Comparison of ENCODE assay signal across 9 mouse cellular contexts in the genomic region with DNA sequence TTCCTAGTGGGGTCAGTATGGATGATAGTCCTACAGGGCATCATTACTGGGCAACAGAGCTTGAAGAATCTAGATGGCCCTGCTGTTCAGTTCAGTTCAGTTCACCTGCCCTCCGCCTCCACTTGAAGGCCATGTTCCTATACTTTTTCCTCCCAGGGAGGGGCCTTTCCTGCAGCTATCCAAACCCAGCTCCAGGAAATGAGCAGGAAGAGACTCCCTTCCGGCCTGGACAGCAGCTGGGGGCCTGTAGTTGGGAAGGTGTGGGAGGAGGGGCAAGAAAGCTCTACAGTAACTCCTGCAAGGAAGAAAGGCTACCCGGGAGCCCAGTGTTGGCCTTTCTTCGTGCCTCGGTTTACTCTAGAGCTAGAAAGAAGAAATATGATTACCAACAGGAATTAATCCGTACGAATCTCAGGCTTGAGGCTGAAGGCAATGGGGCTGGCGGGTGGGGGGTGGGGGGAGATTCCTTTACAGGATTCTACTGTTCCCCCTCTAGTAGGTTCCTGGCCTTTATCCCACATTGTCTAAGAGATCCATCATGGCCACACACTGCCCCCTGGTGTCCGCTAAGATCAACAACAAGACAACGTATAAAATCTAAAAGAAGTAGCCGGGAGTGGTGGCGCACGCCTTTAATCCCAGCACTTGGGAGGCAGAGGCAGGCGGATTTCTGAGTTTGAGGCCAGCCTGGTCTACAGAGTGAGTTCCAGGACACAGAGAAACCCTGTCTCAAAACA. TPM values are rescaled to one million over a fixed set of nuclear protein-coding genes. Genes with fewer than 3 reads are reported as not detected.
DNase-seq lines count a peak whose midpoint lies in the region; ATAC-seq lines count a peak whose summit lies in the region.
"Had no signal": no experiment of that assay in that cellular context is flagged by ENCODE, and none has a peak within 500 bp of the region (broad histone marks: within the 10 kb centered on the region; RNA-seq: fewer than 3 reads in every experiment).

No protein-coding gene starts in this region.

- no peaks in the 10 kb centered on the region for H3K36me3 ChIP-seq in forebrain, embryonic 10.5 days (replicated peaks)
- H3K36me3 ChIP-seq in forebrain, embryonic 12.5 days (replicated peaks) = no peaks in the 10 kb centered on the region
- no peaks in the 10 kb centered on the region for H3K36me3 ChIP-seq in embryonic facial prominence, embryonic 15.5 days
- H3K36me3 ChIP-seq in hindbrain, embryonic 11.5 days (ENCODE audit: control insufficient read depth, insufficient read depth, low read length) = no peaks in the 10 kb centered on the region
- H3K36me3 ChIP-seq in stomach, embryonic 16.5 days (ENCODE audit: control insufficient read depth, insufficient read depth, low read length) = no peaks in the 10 kb centered on the region
- H3K36me3 ChIP-seq: midbrain, embryonic 12.5 days had no signal

- no peak for ATAC-seq in forebrain, embryonic 12.5 days (ENCODE audit: low FRiP score)
- no peak for ATAC-seq in embryonic facial prominence, embryonic 15.5 days (ENCODE audit: insufficient number of reproducible peaks, low FRiP score, low TSS enrichment, low read depth)
- ATAC-seq in hindbrain, embryonic 11.5 days (ENCODE audit: low FRiP score) = no peak
- peak; percentile 27; the same call in 1 of the 2 replicates for ATAC-seq in stomach, embryonic 16.5 days (ENCODE audit: insufficient read depth, low FRiP score)

- H3K27me3 ChIP-seq in forebrain, embryonic 10.5 days (ENCODE audit: poor library complexity, severe bottlenecking) = peaks cover 48% of the 10 kb centered on the region
- peaks cover 46% of the 10 kb centered on the region for H3K27me3 ChIP-seq in forebrain, embryonic 12.5 days
- H3K27me3 ChIP-seq in embryonic facial prominence, embryonic 15.5 days = 0 out of 2 replicates have a peak, but pooled peaks cover 9% of the 10 kb centered on the region
- peaks cover 14% of the 10 kb centered on the region for H3K27me3 ChIP-seq in hindbrain, embryonic 11.5 days (ENCODE audit: control insufficient read depth, insufficient read depth, low read length)
- no peaks in the 10 kb centered on the region for H3K27me3 ChIP-seq in stomach, embryonic 16.5 days (ENCODE audit: control insufficient read depth, insufficient read depth, low read length)

- peak; percentile 65 for DNase-seq in forebrain, embryonic 10.5 days (ENCODE audit: extremely low spot score, low spot score)
- peak; percentile 77 for DNase-seq in adrenal gland, postnatal 10 days
- peak; percentile 80 for DNase-seq in hindbrain, embryonic 11.5 days (ENCODE audit: low spot score)
- DNase-seq in layer of hippocampus, postnatal 10 days (ENCODE audit: low spot score in 2 of 2) = peak; percentile 73 to 77
- DNase-seq in lung, postnatal 4 days = peak; percentile 77 to 81

- no peak overlapping the region for H3K4me2 ChIP-seq in forebrain, embryonic 12.5 days
- peak overlapping the region; percentile 17 for H3K4me2 ChIP-seq in embryonic facial prominence, embryonic 15.5 days (replicated peaks)
- no peak overlapping the region for H3K4me2 ChIP-seq in hindbrain, embryonic 11.5 days (replicated peaks; ENCODE audit: low read depth, low read length)
- peak overlapping the region; percentile 91 for H3K4me2 ChIP-seq in stomach, embryonic 16.5 days (ENCODE audit: low read depth, low read length)
- H3K4me2 ChIP-seq: midbrain, embryonic 12.5 days had no signal

- H3K4me3 ChIP-seq in forebrain, embryonic 10.5 days = no peak overlapping the region; the same call in 1 of the 2 replicates
- H3K4me3 ChIP-seq in forebrain, embryonic 12.5 days (replicated peaks) = no peak overlapping the region
- H3K4me3 ChIP-seq in embryonic facial prominence, embryonic 15.5 days (replicated peaks) = no peak overlapping the region; the same call in 1 of the 2 replicates
- H3K4me3 ChIP-seq in hindbrain, embryonic 11.5 days (ENCODE audit: low read depth, low read length) = no peak overlapping the region
- 0 out of 2 replicates have a peak overlapping the region, but pooled peaks have one; percentile 74 for H3K4me3 ChIP-seq in stomach, embryonic 16.5 days (replicated peaks; ENCODE audit: low read length)
- H3K4me3 ChIP-seq: midbrain, embryonic 12.5 days had no signal

- peak overlapping the region; percentile 35 for H3K27ac ChIP-seq in forebrain, embryonic 10.5 days
- H3K27ac ChIP-seq in forebrain, embryonic 12.5 days = no peak overlapping the region
- peak overlapping the region; percentile 23; the same call in 1 of the 2 replicates for H3K27ac ChIP-seq in embryonic facial prominence, embryonic 15.5 days (replicated peaks)
- no peak overlapping the region for H3K27ac ChIP-seq in hindbrain, embryonic 11.5 days (ENCODE audit: low read depth, low read length)
- peak overlapping the region; percentile 9 for H3K27ac ChIP-seq in stomach, embryonic 16.5 days (ENCODE audit: low read length)
- H3K27ac ChIP-seq: midbrain, embryonic 12.5 days had no signal

- no peak overlapping the region for H3K9ac ChIP-seq in forebrain, embryonic 12.5 days
- H3K9ac ChIP-seq in embryonic facial prominence, embryonic 15.5 days = no peak overlapping the region
- no peak overlapping the region for H3K9ac ChIP-seq in hindbrain, embryonic 11.5 days (ENCODE audit: low read depth, low read length)
- H3K9ac ChIP-seq in stomach, embryonic 16.5 days (ENCODE audit: low read length) = 0 out of 2 replicates have a peak overlapping the region, but pooled peaks have one; percentile 14
- H3K9ac ChIP-seq: midbrain, embryonic 12.5 days had no signal

- H3K4me1 ChIP-seq in forebrain, embryonic 10.5 days = peaks cover 47% of the 10 kb centered on the region
- peaks cover 25% of the 10 kb centered on the region for H3K4me1 ChIP-seq in forebrain, embryonic 12.5 days
- H3K4me1 ChIP-seq in embryonic facial prominence, embryonic 15.5 days = peaks cover 38% of the 10 kb centered on the region
- no peaks in the 10 kb centered on the region; the same call in none of the 2 replicates for H3K4me1 ChIP-seq in hindbrain, embryonic 11.5 days (replicated peaks; ENCODE audit: control insufficient read depth, insufficient read depth, low read length)
- H3K4me1 ChIP-seq in stomach, embryonic 16.5 days (ENCODE audit: control insufficient read depth, insufficient read depth, low read length) = peaks cover 24% of the 10 kb centered on the region

- no peaks in the 10 kb centered on the region for H3K9me3 ChIP-seq in forebrain, embryonic 10.5 days
- H3K9me3 ChIP-seq in forebrain, embryonic 12.5 days = no peaks in the 10 kb centered on the region
- H3K9me3 ChIP-seq in embryonic facial prominence, embryonic 15.5 days (replicated peaks) = no peaks in the 10 kb centered on the region
- H3K9me3 ChIP-seq in hindbrain, embryonic 11.5 days (ENCODE audit: control insufficient read depth, low read length) = no peaks in the 10 kb centered on the region
- no peaks in the 10 kb centered on the region for H3K9me3 ChIP-seq in stomach, embryonic 16.5 days (replicated peaks; ENCODE audit: control insufficient read depth, low read length)
- H3K9me3 ChIP-seq: midbrain, embryonic 12.5 days had no signal

- WGBS in forebrain, embryonic 10.5 days = 39% methylated on average over 14 of the region's 14 CpGs
- WGBS in forebrain, embryonic 12.5 days = 39% methylated on average over 14 of the region's 14 CpGs
- 28% methylated on average over 14 of the region's 14 CpGs for whole genome bisulfite sequencing in embryonic facial prominence, embryonic 15.5 days
- 39% methylated on average over 14 of the region's 14 CpGs for whole genome bisulfite sequencing in hindbrain, embryonic 11.5 days
- WGBS in stomach, embryonic 16.5 days = 34% methylated on average over 14 of the region's 14 CpGs

RNA-seq across cellular contexts. Expression of a gene that starts 2.6 kb away (rescaled TPM):
- polyA plus RNA-seq in forebrain, embryonic 10.5 days (2016; fragmentation: Nextera tagmentation; extraction: Ambion mirVana) = 54.8 and 57.3 TPM in 2 replicates
- polyA plus RNA-seq in forebrain, embryonic 12.5 days (2016; fragmentation: Nextera tagmentation; extraction: Ambion mirVana) = 43.7 and 49.6 TPM in 2 replicates
- total RNA-seq in adrenal gland, postnatal 10 days (2021) = 100 to 1,000 TPM; 101 to 116 TPM
- 138 and 139 TPM in 2 replicates for polyA plus RNA-seq in embryonic facial prominence, embryonic 15.5 days (2015; fragmentation: Nextera tagmentation; extraction: Ambion mirVana)
- 63.0 and 71.9 TPM in 2 replicates for polyA plus RNA-seq in hindbrain, embryonic 11.5 days (2014; fragmentation: Nextera tagmentation; extraction: Ambion mirVana)
- total RNA-seq in layer of hippocampus, postnatal 10 days (2021) = 10 to 100 TPM; 69.6 to 70.0 TPM
- polyA plus RNA-seq in stomach, embryonic 16.5 days (2015; fragmentation: Nextera tagmentation; extraction: Ambion mirVana) = 95.8 and 106 TPM in 2 replicates

RNA-seq across cellular contexts. Expression of a gene that starts 5.1 kb away (rescaled TPM):
- 128 and 129 TPM in 2 replicates for polyA plus RNA-seq in forebrain, embryonic 10.5 days (2016; fragmentation: Nextera tagmentation; extraction: Ambion mirVana)
- 90.4 and 93.1 TPM in 2 replicates for polyA plus RNA-seq in forebrain, embryonic 12.5 days (2016; fragmentation: Nextera tagmentation; extraction: Ambion mirVana)
- total RNA-seq in adrenal gland, postnatal 10 days (2021) = 100 to 1,000 TPM; 109 to 112 TPM
- polyA plus RNA-seq in embryonic facial prominence, embryonic 15.5 days (2015; fragmentation: Nextera tagmentation; extraction: Ambion mirVana) = 122 and 133 TPM in 2 replicates
- 117 and 119 TPM in 2 replicates for polyA plus RNA-seq in hindbrain, embryonic 11.5 days (2014; fragmentation: Nextera tagmentation; extraction: Ambion mirVana)
- total RNA-seq in layer of hippocampus, postnatal 10 days (2021) = 10 to 100 TPM; 78.4 to 81.9 TPM
- 133 and 141 TPM in 2 replicates for polyA plus RNA-seq in stomach, embryonic 16.5 days (2015; fragmentation: Nextera tagmentation; extraction: Ambion mirVana)

RNA-seq across cellular contexts. Expression of a gene that starts 11.9 kb away (rescaled TPM):
- 5.4 and 6.4 TPM in 2 replicates for polyA plus RNA-seq in forebrain, embryonic 10.5 days (2016; fragmentation: Nextera tagmentation; extraction: Ambion mirVana)
- 5.7 and 7.5 TPM in 2 replicates for polyA plus RNA-seq in forebrain, embryonic 12.5 days (2016; fragmentation: Nextera tagmentation; extraction: Ambion mirVana)
- total RNA-seq in adrenal gland, postnatal 10 days (2021) = 1 to 10 TPM; 2.5 to 3.6 TPM
- 12.5 and 14.3 TPM in 2 replicates for polyA plus RNA-seq in embryonic facial prominence, embryonic 15.5 days (2015; fragmentation: Nextera tagmentation; extraction: Ambion mirVana)
- 5.2 and 6.0 TPM in 2 replicates for polyA plus RNA-seq in hindbrain, embryonic 11.5 days (2014; fragmentation: Nextera tagmentation; extraction: Ambion mirVana)
- 1 to 10 TPM; 3.4 to 4.5 TPM for total RNA-seq in layer of hippocampus, postnatal 10 days (2021)
- 23.5 and 28.0 TPM in 2 replicates for polyA plus RNA-seq in stomach, embryonic 16.5 days (2015; fragmentation: Nextera tagmentation; extraction: Ambion mirVana)

RNA-seq across cellular contexts. Expression of a gene that starts 22.2 kb away (rescaled TPM):
- 9.9 and 10.2 TPM in 2 replicates for polyA plus RNA-seq in forebrain, embryonic 10.5 days (2016; fragmentation: Nextera tagmentation; extraction: Ambion mirVana)
- polyA plus RNA-seq in forebrain, embryonic 12.5 days (2016; fragmentation: Nextera tagmentation; extraction: Ambion mirVana) = 11.1 and 12.5 TPM in 2 replicates
- 10 to 100 TPM; 27.9 to 37.9 TPM for total RNA-seq in adrenal gland, postnatal 10 days (2021)
- 16.5 and 18.7 TPM in 2 replicates for polyA plus RNA-seq in embryonic facial prominence, embryonic 15.5 days (2015; fragmentation: Nextera tagmentation; extraction: Ambion mirVana)
- polyA plus RNA-seq in hindbrain, embryonic 11.5 days (2014; fragmentation: Nextera tagmentation; extraction: Ambion mirVana) = 11.1 and 11.5 TPM in 2 replicates
- 10 to 100 TPM; 27.9 to 30.9 TPM for total RNA-seq in layer of hippocampus, postnatal 10 days (2021)
- polyA plus RNA-seq in stomach, embryonic 16.5 days (2015; fragmentation: Nextera tagmentation; extraction: Ambion mirVana) = 18.5 and 21.8 TPM in 2 replicates

RNA-seq across cellular contexts. Expression of a gene that starts 30.4 kb away (rescaled TPM):
- polyA plus RNA-seq in forebrain, embryonic 10.5 days (2016; fragmentation: Nextera tagmentation; extraction: Ambion mirVana) = 0.77 and 1.0 TPM in 2 replicates
- 1.6 TPM in 2 replicates for polyA plus RNA-seq in forebrain, embryonic 12.5 days (2016; fragmentation: Nextera tagmentation; extraction: Ambion mirVana)
- 1 to 10 TPM in 1 of 2 experiments, under 1 TPM in 1; 0.63 to 1.4 TPM for total RNA-seq in adrenal gland, postnatal 10 days (2021)
- 1.1 and 1.9 TPM in 2 replicates for polyA plus RNA-seq in embryonic facial prominence, embryonic 15.5 days (2015; fragmentation: Nextera tagmentation; extraction: Ambion mirVana)
- 1.3 and 1.7 TPM in 2 replicates for polyA plus RNA-seq in hindbrain, embryonic 11.5 days (2014; fragmentation: Nextera tagmentation; extraction: Ambion mirVana)
- under 1 TPM; 0.37 to 0.56 TPM for total RNA-seq in layer of hippocampus, postnatal 10 days (2021)
- polyA plus RNA-seq in stomach, embryonic 16.5 days (2015; fragmentation: Nextera tagmentation; extraction: Ambion mirVana) = 0.70 and 1.2 TPM in 2 replicates

Comparison
In these comparisons a context has a peak if more than half of its experiments do, and no peak if none do; other contexts are left out.
1. H3K27ac ChIP-seq: peak in forebrain, embryonic 10.5 days (single experiment), embryonic facial prominence, embryonic 15.5 days (single experiment) and stomach, embryonic 16.5 days (single experiment); none in forebrain, embryonic 12.5 days (single experiment) and hindbrain, embryonic 11.5 days (single experiment).
2. H3K4me2 ChIP-seq: peak in embryonic facial prominence, embryonic 15.5 days (single experiment) and stomach, embryonic 16.5 days (single experiment); none in forebrain, embryonic 12.5 days (single experiment) and hindbrain, embryonic 11.5 days (single experiment).
3. Peak in every context shown above with its lines, with median percentiles within 50 percentile points of each other: DNase-seq.